Mouse (Mus musculus): Measurements from ENCODE around the gene Abcb10.
A peak's percentile ranks its signal among the peaks of the same experiment; 100 is the strongest.
"Not testable (repeated sequence)": the region's sequence is repeated elsewhere in the genome, so short reads cannot be mapped to it uniquely, and the experiment has no call there.

Abcb10 gene

GRCm38 (mm10) chr8:123982826-123983400, at the start of gene Abcb10:
Gene Abcb10, minus strand, starts transcription at chr8:123983122.
- DNase-seq (ENCODE audit: low read depth, low spot score), result peak; percentile 95

GRCm38 (mm10) chr8:124027831-124028230, 44.9 kb upstream of the Abcb10 start:
- no peak for DNase-seq (ENCODE audit: low read depth, low spot score)

- DNase-seq (ENCODE audit: low read depth, low spot score), result not testable (repeated sequence)
Observed at GRCm38 (mm10) chr8:124026265-124026664, 43.3 kb upstream of the Abcb10 start.

GRCm38 (mm10) chr8:124021237-124022227, 38.6 kb upstream of the Abcb10 start, which contains the start of the genes Taf5l and Urb2:
Gene Taf5l, minus strand, starts transcription at chr8:124021397.
Gene Urb2, plus strand, starts transcription at chr8:124021508.
- peak; percentile 97 for DNase-seq (ENCODE audit: low read depth, low spot score)

DNA sequence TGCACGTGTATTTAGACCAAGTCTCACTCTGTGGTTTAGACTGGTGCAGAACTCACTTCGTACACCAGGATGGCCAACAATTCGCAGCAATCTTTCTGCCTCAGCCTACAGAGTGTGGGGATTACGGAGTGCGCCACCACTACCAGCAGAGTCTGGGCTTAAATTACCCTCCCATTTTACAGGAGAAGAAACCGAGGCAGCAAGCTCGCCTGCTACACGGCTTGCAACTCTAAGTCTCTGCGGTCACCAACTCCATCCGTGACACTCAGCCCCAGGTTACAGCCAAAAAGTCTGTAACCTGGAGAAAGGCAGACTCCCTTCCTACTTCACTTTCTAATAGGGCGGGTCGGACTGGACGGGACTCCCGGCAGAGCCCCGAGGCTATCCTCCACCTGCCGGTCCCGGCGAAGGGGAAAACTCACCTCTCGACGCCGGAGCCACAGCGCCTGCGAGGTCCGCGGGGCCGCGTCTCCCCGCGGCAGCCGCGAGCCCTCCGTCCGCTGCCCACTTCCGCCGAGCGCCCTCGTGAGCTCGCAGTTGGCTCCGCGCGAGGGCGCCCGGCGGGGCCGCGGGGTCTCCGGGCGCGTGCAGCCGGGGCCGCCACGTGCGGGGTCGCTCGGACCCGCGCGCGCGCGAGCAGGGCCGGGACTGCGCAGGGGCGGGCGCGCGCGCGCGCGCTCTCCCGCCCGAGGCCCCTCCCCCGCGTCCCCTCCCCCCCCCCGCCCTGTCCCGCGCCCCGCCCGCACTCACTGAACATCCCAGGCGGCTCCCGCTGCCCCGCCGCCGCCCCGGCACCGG, 37.7 kb upstream of the Abcb10 start:
- peak; percentile 81 for DNase-seq (ENCODE audit: low read depth, low spot score)

DNA sequence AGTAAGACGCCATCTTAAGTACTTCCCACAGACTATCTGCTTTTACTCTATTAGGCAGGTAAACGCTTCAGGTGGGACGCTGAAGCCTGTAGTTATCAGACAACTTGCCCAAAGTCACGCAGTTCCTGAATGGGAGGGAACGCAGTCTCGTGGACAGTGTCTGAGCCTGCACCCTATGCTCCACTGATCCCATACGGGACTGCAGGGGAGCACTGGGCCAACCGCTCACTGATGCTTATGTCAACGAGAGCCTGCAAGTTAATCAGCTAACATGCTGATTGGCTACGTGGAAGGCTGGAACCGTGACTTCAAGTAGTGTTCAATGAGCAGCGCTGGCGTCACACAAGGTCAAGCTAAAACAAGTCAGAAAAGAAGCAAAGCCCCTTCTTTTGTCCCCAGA, 36.9 kb upstream of the Abcb10 start:
- DNase-seq (ENCODE audit: low read depth, low spot score), result peak; percentile 68

DNA sequence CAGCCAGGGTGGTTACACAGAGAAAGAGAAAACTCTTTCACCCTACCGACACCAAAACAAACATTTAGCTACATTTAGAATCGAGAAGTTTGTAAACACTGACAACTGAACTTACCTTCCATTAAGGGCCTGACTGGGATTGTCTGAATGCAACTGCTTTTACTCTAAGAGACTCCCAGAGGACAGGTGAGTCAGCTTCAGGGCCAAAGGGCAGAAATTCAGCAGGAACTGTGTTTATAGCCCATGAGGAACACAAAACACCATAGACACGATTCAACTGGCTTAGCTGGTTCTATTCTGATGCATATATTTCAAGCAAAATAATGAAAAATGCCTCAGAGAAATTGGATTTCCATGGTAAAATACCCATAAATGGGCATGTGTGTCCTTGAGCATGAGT, 31.8 kb upstream of the Abcb10 start:
- DNase-seq (ENCODE audit: low read depth, low spot score), result no peak

DNA sequence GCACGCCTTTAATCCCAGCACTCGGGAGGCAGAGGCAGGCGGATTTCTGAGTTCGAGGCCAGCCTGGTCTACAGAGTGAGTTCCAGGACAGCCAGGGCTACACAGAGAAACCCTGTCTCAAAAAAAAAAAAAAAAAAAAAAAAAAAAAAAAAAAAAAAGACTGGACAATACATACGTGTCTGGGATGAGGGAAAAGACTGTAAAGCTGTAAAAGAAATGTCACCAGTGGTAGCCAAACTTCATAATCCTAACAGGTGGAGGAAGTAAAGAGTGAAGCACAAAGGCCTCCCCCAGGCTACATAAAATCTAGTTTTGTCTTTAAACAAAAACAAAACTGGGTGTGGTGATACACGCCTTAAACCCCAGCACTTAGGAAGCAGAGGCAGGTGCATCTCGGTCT, 31.4 kb upstream of the Abcb10 start:
- DNase-seq (ENCODE audit: low read depth, low spot score), result peak; percentile 44

DNA sequence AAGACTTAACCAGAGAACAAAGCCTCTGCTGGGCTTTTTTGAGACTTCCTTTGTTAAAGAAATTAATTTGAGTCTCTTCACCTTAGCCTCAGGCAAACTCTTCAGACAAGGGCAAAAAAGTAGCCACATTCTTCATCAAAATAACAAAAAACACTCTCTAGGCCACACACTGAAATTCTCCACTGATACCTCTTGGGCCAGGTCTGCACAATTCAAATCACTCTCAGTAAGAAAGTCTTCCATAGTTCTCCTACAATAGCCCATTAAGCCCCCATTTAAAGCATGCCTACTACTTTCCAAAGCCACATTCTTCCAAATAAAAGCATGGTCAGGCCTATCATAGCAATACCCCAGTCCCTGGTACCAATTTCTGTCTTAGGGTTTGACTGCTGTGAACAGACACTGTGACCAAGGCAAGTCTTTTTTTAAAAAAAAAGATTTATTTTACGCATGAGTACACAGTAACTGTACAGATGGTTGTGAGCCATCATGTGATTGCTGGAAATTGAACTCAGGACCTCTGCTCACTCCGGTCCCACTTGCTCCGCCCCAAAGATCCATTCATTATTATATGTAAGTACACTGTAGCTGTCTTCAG, 29.2 kb upstream of the Abcb10 start:
- DNase-seq (ENCODE audit: low read depth, low spot score), result peak; percentile 88

- DNase-seq (ENCODE audit: low read depth, low spot score), result peak; percentile 71
Observed at GRCm38 (mm10) chr8:124011580-124011979, 28.7 kb upstream of the Abcb10 start.

GRCm38 (mm10) chr8:124007829-124008228, 24.9 kb upstream of the Abcb10 start:
- DNase-seq (ENCODE audit: low read depth, low spot score), result no peak

GRCm38 (mm10) chr8:124002546-124003108, 19.7 kb upstream of the Abcb10 start:
- DNase-seq (ENCODE audit: low read depth, low spot score), result no peak

DNA sequence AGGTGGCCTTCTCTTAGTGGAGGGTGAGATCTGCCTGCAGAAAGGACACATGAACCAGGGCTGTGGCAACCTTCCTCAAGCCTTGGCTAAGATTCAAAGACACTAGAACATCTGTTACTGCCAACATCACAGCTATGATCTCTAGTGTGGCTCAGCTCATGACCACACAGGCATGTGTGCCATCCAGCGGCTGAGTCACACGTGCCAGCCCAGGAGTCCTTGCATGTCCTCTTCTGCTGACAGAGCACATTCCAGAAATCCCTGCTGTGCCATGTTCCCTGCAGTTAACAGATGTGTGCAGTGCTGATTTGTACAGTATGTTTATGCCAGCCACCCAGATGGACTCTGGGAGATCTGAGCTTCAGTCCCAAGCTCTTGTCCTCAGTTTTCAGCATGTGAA, 16.6 kb upstream of the Abcb10 start:
- no peak for DNase-seq (ENCODE audit: low read depth, low spot score)

GRCm38 (mm10) chr8:123993997-123994396, 11.1 kb upstream of the Abcb10 start:
- DNase-seq (ENCODE audit: low read depth, low spot score), result peak; percentile 53

GRCm38 (mm10) chr8:123993597-123993996, 10.7 kb upstream of the Abcb10 start:
- peak; percentile 40 for DNase-seq (ENCODE audit: low read depth, low spot score)

DNA sequence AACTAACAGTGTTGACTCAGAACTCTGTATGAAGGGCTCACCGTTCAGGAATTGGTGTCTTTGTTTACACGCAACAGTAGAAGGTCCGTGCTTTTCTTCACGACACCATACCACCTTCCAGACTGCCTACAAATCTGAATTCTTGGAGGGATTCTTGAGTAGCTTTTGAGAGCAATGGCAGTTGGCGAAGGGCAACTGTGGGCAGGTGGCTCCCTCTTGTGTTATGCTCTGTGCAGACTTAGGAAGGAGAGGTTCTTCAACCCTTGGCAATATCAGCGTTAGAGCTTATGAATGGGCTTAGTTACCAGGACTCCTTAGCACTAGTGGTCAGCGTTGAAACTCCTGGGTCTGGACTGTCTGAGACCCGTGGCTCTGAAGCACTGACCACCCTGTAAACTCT, 9.7 kb upstream of the Abcb10 start:
- no peak for DNase-seq (ENCODE audit: low read depth, low spot score)

DNA sequence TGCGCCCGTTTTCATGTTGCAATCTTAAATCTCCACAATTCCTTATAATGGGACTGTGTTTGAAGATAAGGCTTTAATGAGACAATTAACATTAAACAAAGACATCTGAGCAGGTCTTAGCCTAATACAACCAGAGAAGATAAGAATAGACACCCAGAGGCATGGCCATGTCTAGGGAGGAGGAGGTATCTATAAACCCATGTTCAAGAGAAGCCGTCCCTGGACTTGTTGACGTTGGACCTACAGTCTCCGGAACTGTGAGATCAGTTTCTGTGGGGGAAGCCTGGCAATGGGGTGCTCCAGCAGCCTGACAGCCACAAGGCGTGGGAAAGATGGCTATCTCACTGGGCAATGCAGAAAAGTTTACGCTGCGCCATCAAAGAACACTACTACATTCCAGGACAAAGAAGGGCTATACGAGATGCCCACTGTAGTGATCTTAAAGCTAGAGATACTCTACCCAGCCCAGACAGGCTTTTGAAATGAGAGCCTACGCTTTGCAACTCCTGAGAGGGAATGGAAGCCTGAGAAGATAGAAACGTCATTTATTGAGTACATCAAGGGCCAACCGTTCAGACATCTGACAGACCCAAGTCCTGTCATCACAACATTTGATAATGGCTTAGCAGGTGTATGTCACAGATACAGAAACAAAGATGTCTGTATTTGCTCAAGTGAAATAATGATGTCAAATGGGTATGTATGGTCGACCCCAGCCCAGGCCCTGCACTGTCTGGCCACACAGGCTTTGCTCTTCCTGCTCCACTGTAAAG, 7.5 kb upstream of the Abcb10 start:
- DNase-seq (ENCODE audit: low read depth, low spot score), result no peak

DNA sequence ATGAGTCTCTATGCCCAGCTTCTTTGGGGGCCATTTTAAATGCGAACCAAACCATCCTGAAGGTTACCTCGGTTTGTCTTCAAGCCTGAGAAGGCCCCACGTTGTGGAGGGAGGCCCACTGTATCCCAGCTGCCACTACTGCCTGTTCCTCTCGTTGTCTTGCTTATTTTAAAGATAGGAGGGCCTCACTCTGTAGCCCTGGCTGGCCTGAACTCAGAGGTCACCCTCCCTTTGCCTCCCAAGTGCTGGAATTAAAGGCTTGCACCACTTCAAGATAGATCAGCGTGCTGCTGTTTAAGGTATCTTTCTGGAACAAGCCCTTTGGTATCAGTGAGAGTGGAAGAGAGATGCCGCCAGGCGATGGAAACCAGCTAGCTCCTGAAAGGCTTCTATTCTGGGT, 6.2 kb upstream of the Abcb10 start:
- no peak for DNase-seq (ENCODE audit: low read depth, low spot score)

GRCm38 (mm10) chr8:123988605-123989038, 5.7 kb upstream of the Abcb10 start:
- peak; percentile 23 for DNase-seq (ENCODE audit: low read depth, low spot score)

GRCm38 (mm10) chr8:123982291-123982793, 580 bp downstream of the Abcb10 start:
- DNase-seq (ENCODE audit: low read depth, low spot score), result peak; percentile 69
